Mouse (Mus musculus): Measurements from ENCODE around the gene Kcnn4. TPM values are rescaled to one million over a fixed set of nuclear protein-coding genes. Genes with fewer than 3 reads are reported as not detected.

Gene Kcnn4
- polyA plus RNA-seq, 2 experiments: 2.4 TPM

DNA sequence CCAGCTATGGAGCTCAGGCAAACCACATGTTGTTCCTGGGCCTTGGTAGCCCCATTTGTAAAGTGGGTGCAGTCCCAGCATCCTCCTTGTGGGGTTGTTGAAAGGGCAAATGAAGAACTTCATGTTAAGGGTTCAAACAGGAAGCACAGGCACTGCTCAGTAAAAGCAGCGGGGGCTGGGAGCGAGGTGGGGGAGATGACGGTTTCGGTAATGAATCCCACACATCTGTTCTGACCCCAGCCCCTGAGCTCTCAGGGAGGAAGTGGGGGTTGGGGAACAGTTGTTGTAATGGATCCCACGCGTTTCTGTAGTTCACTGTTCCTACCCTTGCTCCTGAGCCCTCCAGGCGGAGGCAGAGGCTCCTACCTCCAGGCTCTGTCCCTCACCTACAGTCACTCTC, 9.9 kb downstream of the Kcnn4 start:
- DNase-seq (ENCODE audit: low spot score): peak; percentile 47
- Histone ChIP-seq H3K36me3 (ENCODE audit: control insufficient read depth, insufficient read depth, low read length) (no peaks in the 10 kb centered on the region), H3K27me3 (ENCODE audit: control insufficient read depth, insufficient read depth, low read length) (no peaks in the 10 kb centered on the region), H3K4me2 (replicated peaks; ENCODE audit: low read depth, low read length, severe bottlenecking) (no peak overlapping the region), H3K9ac (ENCODE audit: low read depth, low read length, severe bottlenecking) (no peak overlapping the region), H3K27ac (replicated peaks; ENCODE audit: low read depth, low read length) (no peak overlapping the region), H3K9me3 (ENCODE audit: control insufficient read depth, low read length) (no peaks in the 10 kb centered on the region), H3K4me1 (ENCODE audit: control insufficient read depth, insufficient read depth, low read length) (peaks cover 23% of the 10 kb centered on the region), H3K4me3 (replicated peaks; ENCODE audit: low read length) (no peak overlapping the region)
- peak; percentile 58; the same call in 1 of the 2 replicates for ATAC-seq (ENCODE audit: low FRiP score, low read depth)
- WGBS: 6% methylated on average over 6 of the region's 7 CpGs
- no peak for TF ChIP-seq POLR2A (IDR thresholded peaks at IDR 0.05; ENCODE audit: borderline replicate concordance, extremely low read depth, insufficient read depth, insufficient read length)

DNA sequence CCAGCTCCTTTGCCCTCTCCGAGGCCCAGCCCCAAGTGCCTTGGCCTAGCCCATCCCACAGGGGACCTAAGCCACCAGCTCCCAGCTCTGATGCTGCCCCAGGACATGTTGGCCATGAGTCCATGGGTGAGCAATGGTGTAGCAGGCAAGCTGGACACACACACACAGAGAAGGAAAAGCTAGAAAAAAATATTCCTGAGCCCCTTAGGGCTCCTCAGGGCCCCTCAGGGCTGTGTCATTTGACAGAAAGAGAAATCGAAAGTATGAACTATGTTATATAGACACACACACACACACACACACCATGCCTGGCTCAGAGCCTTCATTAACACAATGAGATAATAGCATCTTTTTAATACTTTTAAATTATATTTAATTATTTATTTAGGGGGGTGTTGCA, 10.3 kb downstream of the Kcnn4 start:
- peaks cover 23% of the 10 kb centered on the region for H3K4me1 ChIP-seq (ENCODE audit: control insufficient read depth, insufficient read depth, low read length)
- TF ChIP-seq POLR2A (IDR thresholded peaks at IDR 0.05; ENCODE audit: borderline replicate concordance, extremely low read depth, insufficient read depth, insufficient read length): no peak
- DNase-seq (ENCODE audit: low spot score): no peak
- H3K27me3 ChIP-seq (ENCODE audit: control insufficient read depth, insufficient read depth, low read length): no peaks in the 10 kb centered on the region
- no peaks in the 10 kb centered on the region for H3K36me3 ChIP-seq (ENCODE audit: control insufficient read depth, insufficient read depth, low read length)
- no peak overlapping the region for H3K9ac ChIP-seq (ENCODE audit: low read depth, low read length, severe bottlenecking)
- no peak for ATAC-seq (ENCODE audit: low FRiP score, low read depth)
- WGBS: 36% methylated on average over 2 of the region's 2 CpGs
- H3K4me2 ChIP-seq (replicated peaks; ENCODE audit: low read depth, low read length, severe bottlenecking): no peak overlapping the region
- no peaks in the 10 kb centered on the region for H3K9me3 ChIP-seq (ENCODE audit: control insufficient read depth, low read length)
- 0 out of 2 replicates have a peak overlapping the region, but pooled peaks have one; percentile 28 for H3K27ac ChIP-seq (replicated peaks; ENCODE audit: low read depth, low read length)
- no peak overlapping the region for H3K4me3 ChIP-seq (replicated peaks; ENCODE audit: low read length)

DNA sequence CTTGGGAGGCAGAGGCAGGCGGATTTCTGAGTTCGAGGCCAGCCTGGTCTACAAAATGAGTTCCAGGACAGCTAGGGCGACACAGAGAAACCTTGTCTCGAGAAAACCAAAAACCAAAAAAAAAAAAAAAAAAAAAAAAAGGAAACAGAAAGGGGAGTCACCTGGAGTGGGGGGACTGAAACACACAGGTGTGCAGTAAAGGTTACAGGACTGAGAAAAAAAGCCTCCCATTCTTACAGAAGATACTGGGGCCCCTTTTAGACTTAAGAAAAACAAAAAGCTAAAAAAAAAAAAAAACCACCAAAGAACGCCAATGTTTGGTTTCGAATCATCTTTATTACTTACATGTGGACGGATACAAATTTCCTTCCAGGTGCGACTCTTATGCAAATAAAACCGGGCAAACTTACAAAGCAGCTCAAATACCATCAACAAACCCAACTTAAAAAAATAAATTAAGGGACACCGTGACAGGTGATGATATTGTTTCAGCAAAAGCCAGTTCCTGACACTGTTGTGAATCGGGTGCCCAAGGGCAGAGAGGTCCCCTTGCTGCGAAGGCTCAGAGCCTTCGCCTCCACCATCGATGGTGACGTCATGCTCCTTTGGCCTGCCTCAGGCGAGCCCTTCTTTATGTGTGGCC, 12.8 kb downstream of the Kcnn4 start:
- H3K4me3 ChIP-seq (replicated peaks; ENCODE audit: low read length): no peak overlapping the region
- H3K36me3 ChIP-seq (ENCODE audit: control insufficient read depth, insufficient read depth, low read length): no peaks in the 10 kb centered on the region
- no peaks in the 10 kb centered on the region for H3K9me3 ChIP-seq (ENCODE audit: control insufficient read depth, low read length)
- H3K4me1 ChIP-seq (ENCODE audit: control insufficient read depth, insufficient read depth, low read length): peaks cover 15% of the 10 kb centered on the region
- H3K4me2 ChIP-seq (replicated peaks; ENCODE audit: low read depth, low read length, severe bottlenecking): no peak overlapping the region
- no peak for TF ChIP-seq POLR2A (IDR thresholded peaks at IDR 0.05; ENCODE audit: borderline replicate concordance, extremely low read depth, insufficient read depth, insufficient read length)
- no peak for DNase-seq (ENCODE audit: low spot score)
- no peaks in the 10 kb centered on the region for H3K27me3 ChIP-seq (ENCODE audit: control insufficient read depth, insufficient read depth, low read length)
- no peak overlapping the region for H3K9ac ChIP-seq (ENCODE audit: low read depth, low read length, severe bottlenecking)
- 71% methylated on average over 16 of the region's 16 CpGs for WGBS
- no peak overlapping the region for H3K27ac ChIP-seq (replicated peaks; ENCODE audit: low read depth, low read length)
- no peak for ATAC-seq (ENCODE audit: low FRiP score, low read depth)

DNA sequence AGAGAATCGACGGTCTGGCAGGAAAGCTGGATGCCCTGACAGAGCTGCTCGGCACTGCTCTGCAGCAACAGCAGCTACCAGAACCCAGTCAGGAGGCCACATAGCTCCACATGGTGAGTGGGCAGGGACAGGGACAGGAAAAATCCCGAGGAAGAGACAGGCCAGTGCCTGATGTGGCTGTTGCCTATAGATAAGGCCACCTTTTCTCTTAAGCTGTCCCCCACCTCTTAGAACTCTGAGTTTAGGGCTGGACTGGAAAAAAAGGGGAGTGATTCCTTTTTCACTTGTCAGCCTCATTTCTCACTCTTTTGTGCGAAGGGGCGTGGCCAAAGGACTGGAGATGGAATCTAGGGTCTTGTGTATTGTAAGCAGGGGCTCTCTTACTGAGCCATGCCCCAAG, 14.0 kb downstream of the Kcnn4 start:
- H3K27me3 ChIP-seq (ENCODE audit: control insufficient read depth, insufficient read depth, low read length): no peaks in the 10 kb centered on the region
- no peak overlapping the region for H3K4me3 ChIP-seq (replicated peaks; ENCODE audit: low read length)
- H3K4me1 ChIP-seq (ENCODE audit: control insufficient read depth, insufficient read depth, low read length): peaks cover 6% of the 10 kb centered on the region
- H3K9ac ChIP-seq (ENCODE audit: low read depth, low read length, severe bottlenecking): no peak overlapping the region
- no peak for TF ChIP-seq POLR2A (IDR thresholded peaks at IDR 0.05; ENCODE audit: borderline replicate concordance, extremely low read depth, insufficient read depth, insufficient read length)
- ATAC-seq (ENCODE audit: low FRiP score, low read depth) (no peak), DNase-seq (ENCODE audit: low spot score) (no peak)
- no peak overlapping the region for H3K27ac ChIP-seq (replicated peaks; ENCODE audit: low read depth, low read length)
- H3K4me2 ChIP-seq (replicated peaks; ENCODE audit: low read depth, low read length, severe bottlenecking): no peak overlapping the region
- no peaks in the 10 kb centered on the region for H3K9me3 ChIP-seq (ENCODE audit: control insufficient read depth, low read length)
- no peaks in the 10 kb centered on the region for H3K36me3 ChIP-seq (ENCODE audit: control insufficient read depth, insufficient read depth, low read length)
- 67% methylated on average over 6 of the region's 6 CpGs for WGBS

DNA sequence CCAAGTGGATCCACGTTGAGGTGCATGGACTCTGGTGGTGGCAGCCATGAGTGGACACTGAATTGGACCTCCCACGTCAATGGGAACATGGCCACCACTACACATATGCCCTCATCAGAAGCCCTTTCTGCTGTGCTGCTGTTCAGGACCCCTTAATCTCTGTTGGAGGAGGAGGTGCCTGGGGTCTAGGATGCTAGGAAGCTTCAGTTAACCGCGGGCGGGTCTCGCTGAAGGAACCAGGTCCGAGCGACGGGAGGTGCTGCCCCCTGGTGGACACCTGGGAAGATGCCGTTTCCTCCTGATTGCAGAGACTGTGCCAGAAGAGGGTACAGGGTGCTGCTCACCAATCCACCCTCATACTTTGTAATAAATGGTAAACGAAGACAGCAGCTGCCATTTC, 14.8 kb downstream of the Kcnn4 start:
- ATAC-seq (ENCODE audit: low FRiP score, low read depth) (no peak), DNase-seq (ENCODE audit: low spot score) (peak; percentile 78)
- H3K27me3 ChIP-seq (ENCODE audit: control insufficient read depth, insufficient read depth, low read length): no peaks in the 10 kb centered on the region
- no peaks in the 10 kb centered on the region for H3K36me3 ChIP-seq (ENCODE audit: control insufficient read depth, insufficient read depth, low read length)
- H3K4me3 ChIP-seq (replicated peaks; ENCODE audit: low read length): no peak overlapping the region
- no peaks in the 10 kb centered on the region for H3K9me3 ChIP-seq (ENCODE audit: control insufficient read depth, low read length)
- H3K4me2 ChIP-seq (replicated peaks; ENCODE audit: low read depth, low read length, severe bottlenecking): no peak overlapping the region
- 9% methylated on average over 11 of the region's 11 CpGs for WGBS
- H3K9ac ChIP-seq (ENCODE audit: low read depth, low read length, severe bottlenecking): no peak overlapping the region
- H3K4me1 ChIP-seq (ENCODE audit: control insufficient read depth, insufficient read depth, low read length): peaks cover 11% of the 10 kb centered on the region
- H3K27ac ChIP-seq (replicated peaks; ENCODE audit: low read depth, low read length): no peak overlapping the region
- TF ChIP-seq POLR2A (IDR thresholded peaks at IDR 0.05; ENCODE audit: borderline replicate concordance, extremely low read depth, insufficient read depth, insufficient read length): no peak

Measured in limb, embryonic 14.5 days (tissue).